Mouse (Mus musculus) thymus, adult 2 months (tissue): ENCODE measurements at regions not wholly inside any gene's neighbourhood (a gene's known extent, or its start where the extent isn't known, plus 50 kb on each side); places are given as distances from the start of the nearest gene placed in this dataset.

ENCODE experiments used
- CTCF ChIP-seq: fragments of 200-500 bp; IDR thresholded peaks from 2 replicates; pipeline ENCODE4 v1.5.1; 2012; ENCODE audit warnings: mild to moderate bottlenecking, control low read depth, low read length, moderate library complexity, borderline replicate concordance; ENCODE audit not compliant: control insufficient read depth, poor library complexity, insufficient read depth; ENCODE audit errors: extremely low read depth
- POLR2A ChIP-seq: fragments of 200-500 bp; IDR thresholded peaks from 2 replicates; pipeline ENCODE4 v1.6.1; 2012; ENCODE audit warnings: mild to moderate bottlenecking, low read length, control low read depth, moderate library complexity; ENCODE audit not compliant: control insufficient read depth, poor library complexity, insufficient read depth; ENCODE audit errors: extremely low read depth

DNA sequence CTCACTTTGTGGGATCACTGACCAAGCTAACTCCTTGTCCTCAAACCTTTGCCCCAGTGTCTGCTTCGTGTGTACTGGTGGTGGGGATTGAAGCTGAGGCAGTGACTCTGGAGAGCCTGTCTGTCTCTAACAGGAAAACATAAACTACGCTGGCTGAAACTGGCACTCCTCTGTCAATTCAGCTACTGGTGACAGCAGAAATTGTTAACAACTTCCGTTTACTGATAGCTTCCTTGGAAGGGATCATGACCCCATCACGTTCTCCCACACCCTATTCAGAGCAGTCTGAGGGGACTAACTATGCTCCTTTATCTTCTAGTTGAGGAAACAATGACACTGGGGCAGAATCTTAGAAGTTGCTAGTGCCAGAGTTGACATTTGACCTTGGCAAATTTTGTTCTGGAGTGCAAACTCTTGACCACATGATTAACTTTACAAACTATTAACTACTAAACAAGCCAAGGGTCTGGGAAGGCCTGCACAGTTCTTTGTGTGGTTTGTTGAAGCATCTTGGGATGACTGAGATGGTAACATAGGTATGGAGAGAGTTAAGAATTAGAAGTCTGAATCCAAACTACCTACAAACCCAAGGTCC, 96.7 kb upstream of the Max start:
- TF ChIP-seq CTCF, result no peak
- no peak for TF ChIP-seq POLR2A
